Mouse (Mus musculus) testis, adult 2 months (tissue): Measurements from ENCODE around the gene Tox4.

Source experiments
- CTCF ChIP-seq: fragments of 200-500 bp; IDR thresholded peaks from 2 replicates; pipeline ENCODE4 v1.5.1; 2012; ENCODE audit warnings: low read depth, mild to moderate bottlenecking, inconsistent platforms, low read length, moderate library complexity; ENCODE audit not compliant: control insufficient read depth, insufficient read depth, insufficient replicate concordance
- POLR2A ChIP-seq: fragments of 200-500 bp; IDR thresholded peaks from 2 replicates; pipeline ENCODE4 v1.6.1; 2012; ENCODE audit warnings: low read depth, mild to moderate bottlenecking, inconsistent platforms, low read length, moderate library complexity; ENCODE audit not compliant: control insufficient read depth

- TF ChIP-seq CTCF (no peak), POLR2A (no peak)
These were observed 46.9 kb downstream of the Tox4 start for GRCm38 (mm10) chr14:52325890-52326289.
